Mouse (Mus musculus) embryonic facial prominence, embryonic 15.5 days (tissue): ENCODE results near the gene Carmil1. TPM values are rescaled to one million over a fixed set of nuclear protein-coding genes. Genes with fewer than 3 reads are reported as not detected.

ENCODE experiments used
- ATAC-seq: fragments of 200-750 bp; cut with Nextera tagmentation; 2 replicates; pipeline ENCODE4 v1.8.0; 2017; ENCODE audit warnings: low read depth, moderate TSS enrichment; ENCODE audit not compliant: insufficient number of reproducible peaks, low FRiP score, low TSS enrichment
- H3K27ac ChIP-seq: fragments of 300-500 bp; sonication (generic); replicated peaks from 2 replicates; pipeline ENCODE4 v1.5.1; 2015; ENCODE audit warnings: mild to moderate bottlenecking, inconsistent platforms
- H3K27me3 ChIP-seq: fragments of 300-500 bp; sonication (generic); 2 replicates; pipeline ENCODE4 v1.6.1; 2015; ENCODE audit warnings: inconsistent platforms
- H3K36me3 ChIP-seq: fragments of 300-500 bp; sonication (generic); 2 replicates; pipeline ENCODE4 v1.6.1; 2015; ENCODE audit warnings: mild to moderate bottlenecking, inconsistent platforms
- H3K4me1 ChIP-seq: fragments of 300-500 bp; sonication (generic); 2 replicates; pipeline ENCODE4 v1.6.1; 2015; ENCODE audit warnings: inconsistent platforms
- H3K4me2 ChIP-seq: fragments of 300-500 bp; sonication (generic); replicated peaks from 2 replicates; pipeline ENCODE4 v1.6.1; 2015; ENCODE audit warnings: mild to moderate bottlenecking, inconsistent platforms
- H3K4me3 ChIP-seq: fragments of 300-500 bp; sonication (generic); replicated peaks from 2 replicates; pipeline ENCODE4 v1.5.1; 2015; ENCODE audit warnings: mild to moderate bottlenecking, inconsistent platforms
- H3K9ac ChIP-seq: fragments of 300-500 bp; sonication (generic); 2 replicates; pipeline ENCODE4 v1.6.1; 2015; ENCODE audit warnings: inconsistent platforms
- H3K9me3 ChIP-seq: fragments of 300-500 bp; sonication (generic); replicated peaks from 2 replicates; pipeline ENCODE4 v1.6.1; 2016; ENCODE audit warnings: inconsistent platforms
- WGBS: fragments of 180-500 bp; shearing (Covaris S2); methylation state at CpG from one replicate; pipeline ENCODE4 v1.1.7; 2015; 5-methylcytosine and 5-hydroxymethylcytosine counted together
- polyA plus RNA-seq: library from polyadenylated mRNA; unstranded; fragments of >200 nt; fragmentation: Nextera tagmentation; extraction: Ambion mirVana; gene quantifications from 2 replicates; pipeline ENCODE4 v1.2.1, GENCODE M21; 2015

Gene Carmil1
- polyA plus RNA-seq, 1 experiment from 2014 or later: 39.9 TPM

DNA sequence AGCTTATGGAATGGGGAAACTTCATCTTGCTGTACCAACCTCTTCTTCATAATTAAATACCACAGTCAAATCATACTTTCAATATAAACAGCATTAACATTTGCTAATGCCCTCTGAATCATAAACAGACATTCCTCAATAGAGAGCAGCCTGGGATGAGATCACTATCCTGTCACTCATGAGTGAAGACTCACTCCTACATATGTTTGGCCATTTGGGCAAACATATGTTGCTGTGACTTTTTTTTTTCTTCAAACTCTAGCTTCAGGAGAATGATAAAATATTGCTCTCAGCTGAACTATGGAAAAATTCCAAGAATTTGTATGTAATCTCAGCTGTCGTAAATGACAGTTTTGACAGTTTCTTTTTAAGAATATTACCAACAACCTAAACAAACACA is 110.9 kb downstream of the Carmil1 start:
- Histone ChIP-seq H3K4me1 (0 out of 2 replicates have a peak, but pooled peaks cover 4% of the 10 kb centered on the region), H3K27ac (no peak overlapping the region), H3K9ac (no peak overlapping the region), H3K27me3 (no peaks in the 10 kb centered on the region), H3K36me3 (no peaks in the 10 kb centered on the region), H3K4me2 (no peak overlapping the region), H3K9me3 (no peaks in the 10 kb centered on the region), H3K4me3 (no peak overlapping the region)
- ATAC-seq: no peak
- 68% methylated on average over 1 of the region's 1 CpGs for WGBS

DNA sequence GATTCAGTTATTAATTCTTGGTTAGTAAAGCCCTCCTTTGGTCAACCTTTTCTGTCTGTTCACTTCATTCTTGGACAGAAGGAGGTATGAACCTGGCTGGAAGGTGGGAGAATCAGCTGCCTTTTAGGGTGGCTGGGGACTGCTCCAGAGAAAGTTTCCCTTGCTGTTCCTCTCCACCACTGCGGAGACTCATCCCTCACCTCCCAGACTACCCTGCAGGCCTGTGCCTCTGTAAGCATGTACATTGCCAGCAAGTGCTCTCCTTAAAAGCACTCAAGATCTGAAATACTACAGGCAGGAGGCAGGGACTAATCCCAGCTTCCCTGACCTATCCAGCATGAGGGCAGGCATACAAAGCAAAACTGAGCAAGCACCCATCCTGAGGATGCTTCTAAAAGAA is 117.2 kb downstream of the Carmil1 start:
- H3K27me3 ChIP-seq: no peaks in the 10 kb centered on the region
- no peak overlapping the region for H3K9ac ChIP-seq
- no peaks in the 10 kb centered on the region for H3K36me3 ChIP-seq
- no peaks in the 10 kb centered on the region for H3K9me3 ChIP-seq
- H3K4me2 ChIP-seq: no peak overlapping the region
- H3K27ac ChIP-seq: no peak overlapping the region
- WGBS: 92% methylated on average over 1 of the region's 1 CpGs
- no peak for ATAC-seq
- no peak overlapping the region for H3K4me3 ChIP-seq
- no peaks in the 10 kb centered on the region for H3K4me1 ChIP-seq

GRCm38 (mm10) chr13:24161105-24161504 is 119.5 kb downstream of the Carmil1 start:
- Histone ChIP-seq H3K9me3 (no peaks in the 10 kb centered on the region), H3K4me1 (no peaks in the 10 kb centered on the region), H3K27ac (no peak overlapping the region), H3K27me3 (no peaks in the 10 kb centered on the region), H3K4me2 (no peak overlapping the region), H3K4me3 (no peak overlapping the region), H3K9ac (no peak overlapping the region), H3K36me3 (no peaks in the 10 kb centered on the region)
- WGBS: 83% methylated on average over 4 of the region's 4 CpGs
- no peak for ATAC-seq

- H3K4me2 ChIP-seq: no peak overlapping the region
- no peak overlapping the region for H3K27ac ChIP-seq
- H3K4me3 ChIP-seq: no peak overlapping the region
- no peak overlapping the region for H3K9ac ChIP-seq
- no peaks in the 10 kb centered on the region for H3K27me3 ChIP-seq
- H3K4me1 ChIP-seq: peaks cover 4% of the 10 kb centered on the region; the same call in 1 of the 2 replicates
- H3K9me3 ChIP-seq: no peaks in the 10 kb centered on the region
- no peaks in the 10 kb centered on the region for H3K36me3 ChIP-seq
- ATAC-seq: no peak
- 76% methylated on average over 4 of the region's 4 CpGs for WGBS
Observed at GRCm38 (mm10) chr13:24159972-24160371, 120.6 kb downstream of the Carmil1 start.

DNA sequence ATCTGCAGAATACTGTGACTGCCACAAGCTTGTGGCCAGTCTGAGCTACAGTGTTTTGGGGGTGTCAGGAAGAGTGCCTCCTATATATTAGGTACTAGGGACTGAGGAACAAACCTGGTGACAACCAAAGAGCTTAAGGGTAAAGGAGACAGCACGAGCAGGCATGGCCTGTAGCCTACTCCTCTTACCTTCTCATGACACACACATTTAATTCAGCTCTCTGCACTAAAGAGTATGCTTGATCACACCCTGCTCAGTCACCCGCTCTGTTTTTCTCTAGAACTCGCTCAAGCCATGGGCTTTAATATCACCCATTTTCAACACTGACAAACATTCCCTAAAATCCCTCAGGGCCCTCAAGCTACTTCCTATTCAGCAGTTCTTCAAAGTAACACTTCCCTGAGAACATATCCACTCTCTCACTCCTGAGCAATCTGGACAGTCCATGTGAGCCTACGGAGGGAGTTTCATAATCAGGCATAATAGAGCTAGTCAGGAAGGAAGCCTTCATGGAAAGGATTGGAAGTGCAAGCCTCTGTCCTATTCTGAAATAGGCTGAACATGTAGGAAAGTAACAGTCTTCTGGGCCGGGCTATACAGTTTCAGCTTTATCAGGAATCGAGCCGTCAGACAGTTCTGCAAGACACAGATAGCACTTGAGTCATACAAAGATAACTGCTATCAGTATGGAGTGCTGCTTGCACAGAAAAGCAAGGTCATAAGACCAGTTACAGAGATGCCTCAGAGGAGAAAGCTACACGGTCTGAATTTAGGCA is 121.2 kb downstream of the Carmil1 start:
- WGBS: 84% methylated on average over 8 of the region's 8 CpGs
- H3K9ac ChIP-seq: no peak overlapping the region
- H3K4me2 ChIP-seq: no peak overlapping the region
- no peak overlapping the region for H3K27ac ChIP-seq
- no peaks in the 10 kb centered on the region for H3K27me3 ChIP-seq
- no peaks in the 10 kb centered on the region for H3K9me3 ChIP-seq
- peaks cover 4% of the 10 kb centered on the region; the same call in 1 of the 2 replicates for H3K4me1 ChIP-seq
- ATAC-seq: no peak
- H3K4me3 ChIP-seq: no peak overlapping the region
- H3K36me3 ChIP-seq: no peaks in the 10 kb centered on the region

- Histone ChIP-seq H3K4me3 (no peak overlapping the region), H3K27ac (no peak overlapping the region), H3K36me3 (no peaks in the 10 kb centered on the region), H3K9ac (no peak overlapping the region), H3K27me3 (no peaks in the 10 kb centered on the region), H3K9me3 (no peaks in the 10 kb centered on the region), H3K4me2 (no peak overlapping the region), H3K4me1 (peaks cover 4% of the 10 kb centered on the region; the same call in 1 of the 2 replicates)
- 85% methylated on average over 10 of the region's 10 CpGs for WGBS
- no peak for ATAC-seq
Observed at GRCm38 (mm10) chr13:24157560-24158011, 123.0 kb downstream of the Carmil1 start.

- ATAC-seq: 0 out of 2 replicates have a peak, but pooled peaks have one; percentile 19
- Histone ChIP-seq H3K4me1 (peaks cover 12% of the 10 kb centered on the region), H3K9me3 (no peaks in the 10 kb centered on the region), H3K36me3 (no peaks in the 10 kb centered on the region), H3K27me3 (no peaks in the 10 kb centered on the region), H3K9ac (no peak overlapping the region), H3K27ac (no peak overlapping the region), H3K4me2 (no peak overlapping the region), H3K4me3 (no peak overlapping the region)
- 23% methylated on average over 6 of the region's 6 CpGs for WGBS
Observed at GRCm38 (mm10) chr13:24155190-24155589, 125.4 kb downstream of the Carmil1 start.

DNA sequence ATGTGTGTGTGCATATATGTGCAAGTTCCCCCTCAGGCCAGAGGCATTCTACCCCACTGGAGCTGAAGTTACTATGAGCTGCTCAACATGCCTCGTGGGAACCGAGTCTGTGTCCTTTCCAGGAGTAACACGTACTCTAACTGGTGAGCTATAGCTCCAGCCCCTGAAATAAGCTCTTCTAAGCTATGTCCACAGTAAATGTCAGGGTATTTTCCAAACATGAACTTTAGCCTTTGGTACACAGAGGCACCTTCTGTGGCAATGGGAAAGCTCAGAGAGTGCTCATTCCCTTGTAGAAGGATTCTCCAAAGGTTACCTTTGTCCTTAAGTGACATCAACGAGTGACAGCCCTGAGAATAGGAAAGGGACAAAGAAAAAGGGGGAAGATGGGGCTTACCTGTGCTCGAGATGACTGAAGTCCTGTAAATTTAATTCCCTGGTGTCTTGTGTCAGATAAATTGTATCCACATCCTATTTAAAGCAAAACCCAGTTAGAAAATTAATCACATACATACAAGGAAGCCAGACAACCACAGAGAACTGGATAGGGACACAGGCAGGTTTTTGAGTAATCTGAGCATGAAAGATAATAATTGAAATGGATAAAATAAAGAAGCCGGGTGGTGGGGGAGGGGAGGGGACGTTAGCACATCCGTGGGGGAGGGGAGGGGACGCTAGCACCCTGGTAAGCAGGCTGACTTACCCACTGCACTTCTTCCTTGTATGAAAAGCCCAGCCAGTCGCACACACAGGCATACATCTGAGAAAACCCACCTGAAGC is 126.1 kb downstream of the Carmil1 start:
- 41% methylated on average over 10 of the region's 10 CpGs for WGBS
- peaks cover 12% of the 10 kb centered on the region for H3K4me1 ChIP-seq
- H3K9me3 ChIP-seq: no peaks in the 10 kb centered on the region
- no peak overlapping the region for H3K4me2 ChIP-seq
- no peaks in the 10 kb centered on the region for H3K27me3 ChIP-seq
- H3K36me3 ChIP-seq: no peaks in the 10 kb centered on the region
- no peak overlapping the region for H3K27ac ChIP-seq
- ATAC-seq: no peak
- H3K4me3 ChIP-seq: no peak overlapping the region
- no peak overlapping the region for H3K9ac ChIP-seq

- Histone ChIP-seq H3K27me3 (no peaks in the 10 kb centered on the region), H3K36me3 (0 out of 2 replicates have a peak, but pooled peaks cover 3% of the 10 kb centered on the region), H3K4me3 (no peak overlapping the region), H3K4me2 (no peak overlapping the region), H3K27ac (0 out of 2 replicates have a peak overlapping the region, but pooled peaks have one; percentile 22), H3K4me1 (peaks cover 12% of the 10 kb centered on the region), H3K9ac (no peak overlapping the region), H3K9me3 (no peaks in the 10 kb centered on the region)
- 67% methylated on average over 7 of the region's 7 CpGs for WGBS
- ATAC-seq: no peak
Observed at GRCm38 (mm10) chr13:24152610-24153009, 128.0 kb downstream of the Carmil1 start.

- ATAC-seq: no peak
- H3K9ac ChIP-seq: no peak overlapping the region
- H3K4me1 ChIP-seq: peaks cover 12% of the 10 kb centered on the region
- H3K27ac ChIP-seq: no peak overlapping the region
- WGBS: 52% methylated on average over 6 of the region's 6 CpGs
- no peak overlapping the region for H3K4me2 ChIP-seq
- no peaks in the 10 kb centered on the region for H3K27me3 ChIP-seq
- no peaks in the 10 kb centered on the region for H3K9me3 ChIP-seq
- 0 out of 2 replicates have a peak, but pooled peaks cover 3% of the 10 kb centered on the region for H3K36me3 ChIP-seq
- no peak overlapping the region for H3K4me3 ChIP-seq
Observed at GRCm38 (mm10) chr13:24151335-24151734, 129.3 kb downstream of the Carmil1 start.

DNA sequence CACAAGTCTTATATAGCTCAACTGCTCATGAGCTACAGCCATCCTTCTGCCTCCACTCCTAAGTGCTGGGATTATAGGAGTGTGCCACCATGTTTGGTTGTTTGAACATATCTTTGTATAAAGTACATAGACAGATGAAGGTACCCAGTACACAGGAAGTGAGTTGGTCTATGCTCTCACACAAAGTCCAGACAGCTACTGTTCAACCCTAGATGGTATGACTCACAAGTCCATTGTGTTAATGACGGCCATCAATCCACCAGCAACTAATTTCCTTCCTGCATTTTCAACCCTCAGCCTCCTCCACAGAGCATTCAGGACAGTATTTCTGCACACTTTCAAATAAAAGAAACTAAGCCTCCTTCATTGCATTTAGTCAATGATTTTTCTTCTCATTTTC is 132.0 kb downstream of the Carmil1 start:
- Histone ChIP-seq H3K4me2 (no peak overlapping the region), H3K4me1 (peaks cover 8% of the 10 kb centered on the region; the same call in 1 of the 2 replicates), H3K36me3 (0 out of 2 replicates have a peak, but pooled peaks cover 3% of the 10 kb centered on the region), H3K4me3 (no peak overlapping the region), H3K9ac (no peak overlapping the region), H3K9me3 (no peaks in the 10 kb centered on the region), H3K27me3 (no peaks in the 10 kb centered on the region), H3K27ac (no peak overlapping the region)
- 81% methylated on average over 1 of the region's 1 CpGs for WGBS
- ATAC-seq: no peak
